Mouse (Mus musculus) telencephalon, adult 2 months (tissue): ENCODE measurements around the gene St3gal4.

Experiments used
- DNase-seq: peaks from one replicate; pipeline ENCODE4 v3.0.0-alpha.2; 2011; ENCODE audit warnings: low read depth, low spot score

Gene St3gal4

GRCm38 (mm10) chr9:35107396-35107795, 11.7 kb downstream of the St3gal4 start:
- no peak for DNase-seq

- no peak for DNase-seq
Measured at GRCm38 (mm10) chr9:35105884-35106880, 12.9 kb downstream of the St3gal4 start.

GRCm38 (mm10) chr9:35105438-35105837, 13.6 kb downstream of the St3gal4 start:
- DNase-seq = no peak

- no peak for DNase-seq
Measured at GRCm38 (mm10) chr9:35104711-35105110, 14.4 kb downstream of the St3gal4 start.

- DNase-seq = no peak
Measured at GRCm38 (mm10) chr9:35098762-35099161, 20.3 kb downstream of the St3gal4 start.

GRCm38 (mm10) chr9:35097901-35098300, 21.2 kb downstream of the St3gal4 start:
- DNase-seq = no peak

- DNase-seq = no peak
Measured at GRCm38 (mm10) chr9:35095726-35096125, 23.3 kb downstream of the St3gal4 start.

GRCm38 (mm10) chr9:35093350-35093749, 25.7 kb downstream of the St3gal4 start:
- no peak for DNase-seq

GRCm38 (mm10) chr9:35092904-35093303, 26.2 kb downstream of the St3gal4 start:
- DNase-seq = no peak

- DNase-seq = no peak
Measured at GRCm38 (mm10) chr9:35061446-35061845, 57.6 kb downstream of the St3gal4 start.

GRCm38 (mm10) chr9:35059881-35060280, 59.2 kb downstream of the St3gal4 start:
- DNase-seq = no peak

GRCm38 (mm10) chr9:35058596-35059354, 60.3 kb downstream of the St3gal4 start:
- DNase-seq = no peak

- DNase-seq = no peak
Measured at GRCm38 (mm10) chr9:35058186-35058585, 60.9 kb downstream of the St3gal4 start.

GRCm38 (mm10) chr9:35057631-35058030, 61.4 kb downstream of the St3gal4 start:
- no peak for DNase-seq

GRCm38 (mm10) chr9:35056611-35057010, 62.5 kb downstream of the St3gal4 start:
- no peak for DNase-seq

- DNase-seq = no peak
Measured at GRCm38 (mm10) chr9:35055528-35056330, 63.3 kb downstream of the St3gal4 start.

GRCm38 (mm10) chr9:35053669-35054068, 65.4 kb downstream of the St3gal4 start:
- no peak for DNase-seq

- DNase-seq = no peak
Measured at GRCm38 (mm10) chr9:35053081-35053480, 66.0 kb downstream of the St3gal4 start.

GRCm38 (mm10) chr9:35052671-35053070, 66.4 kb downstream of the St3gal4 start:
- DNase-seq = no peak

- DNase-seq = no peak
Measured at GRCm38 (mm10) chr9:35051666-35052065, 67.4 kb downstream of the St3gal4 start.

GRCm38 (mm10) chr9:35050701-35051454, 68.2 kb downstream of the St3gal4 start:
- DNase-seq = no peak
